Mouse (Mus musculus) urinary bladder, adult 2 months (tissue): ENCODE results near the gene Caskin2. TPM values are rescaled to one million over a fixed set of nuclear protein-coding genes. Genes with fewer than 3 reads are reported as not detected.

Source experiments
- DNase-seq: peaks from one replicate; pipeline ENCODE4 v3.0.0; 2022; ENCODE audit warnings: low spot score
- polyA plus RNA-seq: library from polyadenylated mRNA; depleted of rRNA; stranded (reverse); fragments of >200 nt; gene quantifications from 2 replicates; pipeline ENCODE4 v1.2.3, GENCODE M21; 2012

Caskin2 gene
- polyA plus RNA-seq, 1 experiment, result 20.6 TPM

- DNase-seq, result no peak
Measured at GRCm38 (mm10) chr11:115831518-115831917, 18.1 kb upstream of the Caskin2 start.

GRCm38 (mm10) chr11:115830550-115831325 is 17.3 kb upstream of the Caskin2 start:
- DNase-seq, result no peak

GRCm38 (mm10) chr11:115829036-115829435 is 15.6 kb upstream of the Caskin2 start:
- DNase-seq, result no peak

GRCm38 (mm10) chr11:115827624-115828023 is 14.2 kb upstream of the Caskin2 start:
- no peak for DNase-seq

- no peak for DNase-seq
Measured at GRCm38 (mm10) chr11:115826487-115826886, 13.0 kb upstream of the Caskin2 start.

GRCm38 (mm10) chr11:115824813-115825212 is 11.4 kb upstream of the Caskin2 start:
- DNase-seq, result no peak

GRCm38 (mm10) chr11:115823774-115824740 is 10.6 kb upstream of the Caskin2 start, which contains the start of gene Llgl2:
Gene Llgl2, plus strand, starts transcription at chr11:115824049.
- DNase-seq, result peak; percentile 86

GRCm38 (mm10) chr11:115821001-115821400 is 7.6 kb upstream of the Caskin2 start:
- no peak for DNase-seq

GRCm38 (mm10) chr11:115819915-115820623 is 6.6 kb upstream of the Caskin2 start:
- no peak for DNase-seq

GRCm38 (mm10) chr11:115817331-115817730 is 3.9 kb upstream of the Caskin2 start:
- DNase-seq, result no peak

GRCm38 (mm10) chr11:115814605-115815450 is 1.4 kb upstream of the Caskin2 start, which contains the start of gene Tsen54:
Gene Tsen54, plus strand, starts transcription at chr11:115814724.
- peak; percentile 78 for DNase-seq

- peak; percentile 43 for DNase-seq
Measured at GRCm38 (mm10) chr11:115812533-115813420, 662 bp downstream of the Caskin2 start.

GRCm38 (mm10) chr11:115812095-115812494 is 1.3 kb downstream of the Caskin2 start:
- no peak for DNase-seq

- no peak for DNase-seq
Measured at GRCm38 (mm10) chr11:115811381-115812093, 1.9 kb downstream of the Caskin2 start.

- DNase-seq, result peak; percentile 53
Measured at GRCm38 (mm10) chr11:115810377-115810776, 3.1 kb downstream of the Caskin2 start.

GRCm38 (mm10) chr11:115809311-115809781 is 4.1 kb downstream of the Caskin2 start:
- DNase-seq, result no peak

- DNase-seq, result no peak
Measured at GRCm38 (mm10) chr11:115808696-115809310, 4.6 kb downstream of the Caskin2 start.

GRCm38 (mm10) chr11:115807971-115808370 is 5.5 kb downstream of the Caskin2 start:
- no peak for DNase-seq
